Mouse (Mus musculus): ENCODE measurements at regions not wholly inside any gene's neighbourhood (a gene's known extent, or its start where the extent isn't known, plus 50 kb on each side); places are given as distances from the start of the nearest gene placed in this dataset.

DNA sequence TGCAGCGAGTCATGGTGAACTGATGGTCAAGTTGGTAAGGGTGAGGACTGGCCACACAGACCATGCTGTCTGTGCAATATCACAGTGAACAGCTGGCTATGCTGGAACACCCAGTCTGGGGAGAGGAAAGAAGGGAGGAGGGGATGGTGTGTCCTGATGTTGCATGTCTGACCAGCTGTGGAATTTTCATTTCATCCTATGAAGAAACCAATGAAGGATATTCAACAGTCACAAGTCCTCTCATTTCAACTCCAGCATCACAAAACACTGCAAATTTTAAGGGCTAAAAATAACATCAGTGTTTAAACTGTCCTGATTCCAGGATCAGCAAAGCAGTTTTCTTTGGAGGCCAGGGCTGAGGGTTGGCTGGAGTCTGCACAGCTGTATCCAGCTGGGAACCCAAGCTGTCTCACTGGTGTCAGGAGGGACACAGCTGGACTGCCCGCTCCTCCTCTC lies 503.7 kb upstream of the Nox3 start:
- no peak for DNase-seq

DNA sequence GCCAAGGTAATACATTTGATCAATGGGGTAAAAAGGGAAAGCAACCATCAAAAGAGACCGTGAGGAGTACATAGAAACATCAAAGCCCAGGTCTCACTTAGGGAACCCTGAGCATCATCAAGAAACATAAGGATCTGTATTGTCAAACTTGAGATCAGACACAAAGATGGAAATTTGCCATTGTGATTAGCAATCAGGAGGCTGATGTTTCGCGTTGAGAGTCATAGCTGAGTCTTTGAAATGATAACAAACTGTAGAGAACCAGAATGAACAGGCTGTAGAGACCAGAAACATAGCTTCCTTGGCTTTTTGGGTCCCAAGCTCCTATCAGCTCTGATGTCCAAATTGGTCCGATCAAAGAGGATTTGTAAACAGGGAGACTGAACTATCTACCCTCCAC lies 505.2 kb upstream of the Nox3 start:
- no peak for DNase-seq

DNA sequence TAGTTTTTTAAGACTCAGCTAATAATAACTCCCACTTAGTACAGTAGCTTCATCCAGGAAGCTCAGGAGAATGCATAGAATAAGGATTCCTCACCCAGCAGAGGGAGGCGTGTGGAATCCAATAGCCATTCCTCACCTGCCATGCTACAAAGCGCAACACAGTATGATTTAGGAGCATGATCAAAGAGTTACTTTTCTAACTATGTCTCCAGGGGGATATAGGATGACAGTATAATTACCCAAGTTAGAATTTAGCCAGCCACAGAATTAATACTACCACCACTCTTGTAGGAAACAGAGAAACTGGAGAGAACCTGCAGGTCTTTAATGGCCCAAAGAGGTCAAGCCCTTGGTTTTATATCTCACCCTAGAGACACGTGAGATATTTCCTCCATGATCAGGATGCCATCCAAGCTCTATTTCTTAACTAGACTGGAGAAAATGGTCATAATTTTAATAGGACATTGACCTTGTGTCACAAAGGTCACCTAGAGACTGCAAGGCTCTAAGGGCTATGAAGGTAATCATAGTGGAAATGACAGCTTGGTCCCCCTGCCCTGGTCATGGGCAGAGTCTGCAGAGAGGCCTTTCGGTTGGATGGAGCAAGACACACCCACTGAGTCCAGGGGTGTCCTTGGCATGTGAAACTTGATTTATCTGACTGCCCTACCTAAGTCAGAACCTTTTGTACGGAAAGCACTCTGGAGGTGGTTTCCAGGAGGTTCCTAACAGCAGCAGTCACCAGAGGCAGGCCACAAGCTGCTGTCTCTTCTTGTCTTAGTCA lies 512.3 kb upstream of the Nox3 start:
- DNase-seq = no peak

GRCm38 (mm10) chr17:4209650-4210049 lies 513.6 kb upstream of the Nox3 start:
- peak; percentile 24 to 28 for DNase-seq

DNA sequence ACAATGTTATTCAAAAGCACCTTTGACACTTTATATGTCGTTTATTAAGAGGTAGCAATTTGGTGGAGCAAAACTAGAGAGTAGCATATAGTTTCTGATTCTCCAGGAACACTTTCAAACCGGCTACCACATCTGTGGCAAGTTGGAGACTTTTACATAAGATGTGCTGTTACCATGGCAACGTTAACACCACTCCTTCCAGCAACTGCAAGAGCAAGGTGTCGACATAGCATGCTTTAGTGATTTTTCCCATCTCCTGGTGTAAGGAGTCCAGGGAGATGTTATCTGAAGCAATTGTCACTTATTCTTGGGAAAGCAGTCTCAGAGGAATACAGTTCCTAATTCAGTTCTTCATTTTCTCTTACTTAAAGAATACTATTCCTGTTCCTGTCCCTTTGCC lies 516.5 kb upstream of the Nox3 start:
- DNase-seq = no peak

DNA sequence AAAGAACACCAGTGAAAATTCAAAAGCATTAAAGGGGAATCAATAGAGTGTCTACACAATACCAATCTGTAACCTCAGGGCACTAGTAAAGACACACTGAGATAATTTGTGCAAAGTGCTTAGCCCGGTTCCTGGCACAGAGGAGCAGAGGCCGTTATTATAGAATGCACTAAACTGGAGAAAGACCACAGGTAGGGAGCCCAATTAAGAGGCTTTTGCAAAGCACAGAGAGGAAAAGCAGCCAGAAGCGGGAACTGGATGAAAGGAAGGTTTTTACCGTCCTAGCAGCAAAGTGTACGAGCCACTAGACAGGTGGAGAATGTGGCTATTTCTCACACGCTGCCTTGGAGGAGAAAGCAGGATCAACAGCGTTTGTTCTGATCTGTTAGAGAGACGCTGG lies 518.9 kb upstream of the Nox3 start:
- no peak for DNase-seq

DNA sequence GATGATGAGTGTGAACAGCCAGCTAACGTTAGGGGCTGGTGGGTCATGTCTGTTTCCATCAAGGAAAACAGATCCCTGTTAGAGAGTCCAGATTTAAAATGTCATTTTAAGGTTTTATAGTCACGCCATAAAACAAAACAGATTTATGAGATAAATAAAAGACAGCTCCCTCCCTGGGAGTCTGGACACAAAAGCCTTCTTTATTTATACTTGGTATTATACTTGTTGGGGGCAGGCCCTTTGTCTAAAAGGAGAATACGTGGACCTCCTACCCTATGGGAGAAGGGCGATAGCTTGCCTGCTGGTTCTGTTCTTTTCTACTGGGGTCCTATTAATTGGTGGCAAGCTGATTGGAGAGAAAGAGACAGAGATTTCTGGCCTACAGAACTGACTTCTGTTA lies 520.1 kb upstream of the Nox3 start:
- DNase-seq = no peak

DNA sequence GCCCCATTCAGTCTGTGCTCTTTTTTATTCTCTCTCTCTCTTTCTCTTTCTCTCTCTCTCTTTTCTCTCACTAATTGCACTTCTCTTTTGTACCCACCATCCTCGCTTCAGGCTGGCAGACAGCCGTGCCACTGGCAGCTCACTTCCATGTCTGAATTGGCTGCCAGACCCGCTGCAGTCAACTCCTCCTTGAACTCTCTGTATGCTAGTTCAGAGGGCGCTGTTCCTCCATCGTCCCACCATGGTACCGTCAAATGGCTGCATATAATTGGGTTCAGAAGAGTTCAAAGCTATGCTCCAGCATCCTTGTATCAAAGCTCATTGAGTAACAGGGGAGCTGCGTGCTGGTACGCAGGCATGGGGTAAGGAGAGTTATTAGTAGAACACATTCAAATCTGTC lies 520.7 kb upstream of the Nox3 start:
- DNase-seq = peak; percentile 29 to 49

- peak; percentile 30 to 67 for DNase-seq
These were observed 524.8 kb upstream of the Nox3 start for GRCm38 (mm10) chr17:4220661-4221360.

DNA sequence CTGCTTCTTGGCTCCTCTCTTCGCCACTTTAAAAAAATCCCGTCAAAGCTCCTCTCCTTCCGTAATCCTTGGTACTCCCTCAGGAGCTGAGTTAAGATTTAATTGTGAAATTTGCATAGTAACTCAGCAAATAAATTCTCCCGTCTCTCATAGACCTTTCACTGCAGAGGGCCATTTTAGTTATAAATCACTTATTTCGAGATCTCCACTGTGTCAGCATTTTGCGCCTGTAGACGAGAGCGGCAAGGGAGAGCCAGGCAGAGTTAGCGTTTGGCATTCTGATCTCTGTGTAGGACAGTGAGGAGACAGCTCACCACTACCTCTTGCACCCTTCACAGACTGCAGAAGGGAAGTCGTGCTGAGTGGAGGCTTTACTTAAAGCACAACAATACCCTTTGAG lies 531.8 kb upstream of the Nox3 start:
- no peak for DNase-seq

DNA sequence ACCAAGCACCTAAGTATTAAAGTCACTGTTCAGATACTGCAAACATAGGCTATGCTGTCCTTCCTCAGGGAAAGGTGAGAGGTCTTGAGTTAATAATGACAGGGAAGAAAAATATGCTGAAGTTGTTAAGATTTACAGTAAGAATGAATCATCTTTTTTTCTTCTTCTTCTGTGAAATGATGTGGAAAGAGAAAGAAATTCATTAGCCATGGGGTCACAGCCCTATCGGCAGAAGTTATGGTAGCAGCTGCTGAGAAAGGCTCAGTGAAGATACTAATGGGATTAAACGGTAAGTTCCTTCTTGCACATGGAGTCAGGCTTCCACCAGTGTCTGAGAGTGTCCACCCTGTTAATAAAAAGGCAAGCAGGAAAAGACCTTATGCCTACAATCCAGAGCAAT lies 533.9 kb upstream of the Nox3 start:
- no peak for DNase-seq

DNA sequence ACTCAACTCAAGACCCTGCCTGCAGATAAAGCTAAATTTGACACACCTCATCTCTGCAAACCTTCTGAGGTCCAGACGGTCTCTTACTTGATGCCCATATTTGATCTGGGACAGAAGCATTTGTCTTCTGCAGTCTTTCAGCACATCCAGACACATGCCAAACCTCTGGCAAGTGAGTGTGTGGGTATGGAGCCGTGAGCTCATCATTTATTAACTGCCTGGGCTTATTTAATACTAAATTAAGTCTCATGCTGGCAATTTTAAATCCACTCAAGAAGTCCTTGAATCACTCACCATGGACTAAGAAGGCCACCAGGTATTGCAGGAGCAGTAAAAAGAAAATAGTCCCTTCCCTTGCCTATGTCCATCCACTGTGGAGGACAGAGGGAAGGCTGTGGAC lies 554.4 kb upstream of the Nox3 start:
- no peak for DNase-seq

GRCm38 (mm10) chr17:4265471-4265870 lies 569.4 kb upstream of the Nox3 start:
- DNase-seq = no peak

GRCm38 (mm10) chr17:4265946-4266345 lies 569.9 kb upstream of the Nox3 start:
- DNase-seq = no peak

- DNase-seq = no peak
These were observed 570.4 kb upstream of the Nox3 start for GRCm38 (mm10) chr17:4266487-4266886.

DNA sequence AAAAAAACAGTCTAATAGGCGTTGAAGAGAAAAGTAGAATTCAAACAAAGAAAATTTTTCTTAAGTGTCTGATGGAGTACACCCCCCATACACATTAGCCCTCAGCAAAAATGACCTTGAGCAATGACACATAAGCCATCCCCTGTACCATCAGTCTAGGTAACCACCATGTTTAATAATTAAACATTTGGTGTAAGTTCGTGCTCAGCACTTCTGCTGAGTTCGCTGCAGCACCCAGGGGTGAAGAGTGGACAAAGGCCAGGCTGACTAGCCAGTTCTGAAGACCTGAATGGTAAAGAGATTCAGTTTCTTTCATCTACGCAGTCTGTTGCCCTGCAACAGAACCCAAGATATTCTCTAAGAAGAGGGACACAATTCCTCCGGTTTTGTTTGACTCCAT lies 572.3 kb upstream of the Nox3 start:
- DNase-seq = no peak

GRCm38 (mm10) chr17:4272456-4272855 lies 576.4 kb upstream of the Nox3 start:
- DNase-seq = no peak

GRCm38 (mm10) chr17:4276722-4277121 lies 580.7 kb upstream of the Nox3 start:
- no peak for DNase-seq

- peak; percentile 24 to 27 for DNase-seq
These were observed 582.3 kb upstream of the Nox3 start for GRCm38 (mm10) chr17:4278239-4278827.

DNA sequence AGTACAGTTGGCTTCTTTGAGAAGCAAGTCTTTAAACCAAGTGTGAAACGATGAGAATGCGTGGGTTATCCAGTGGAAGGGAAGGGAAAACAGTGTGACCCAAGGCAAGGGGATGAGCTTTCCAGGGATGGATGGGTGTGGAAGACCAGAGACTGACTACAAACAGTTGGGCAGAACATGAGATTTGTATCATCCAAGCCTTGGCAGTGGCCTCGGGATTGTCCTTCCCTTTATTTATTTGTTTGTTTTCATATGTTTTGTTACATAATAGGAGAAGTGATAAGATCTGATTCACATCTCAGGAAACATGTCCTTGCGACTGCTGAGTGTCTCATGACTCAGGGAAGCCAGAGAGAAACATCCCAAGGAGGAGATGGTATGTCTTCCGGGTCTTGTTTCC lies 585.4 kb upstream of the Nox3 start:
- DNase-seq = no peak

GRCm38 (mm10) chr17:4291418-4291817 lies 595.4 kb upstream of the Nox3 start:
- no peak for DNase-seq

DNA sequence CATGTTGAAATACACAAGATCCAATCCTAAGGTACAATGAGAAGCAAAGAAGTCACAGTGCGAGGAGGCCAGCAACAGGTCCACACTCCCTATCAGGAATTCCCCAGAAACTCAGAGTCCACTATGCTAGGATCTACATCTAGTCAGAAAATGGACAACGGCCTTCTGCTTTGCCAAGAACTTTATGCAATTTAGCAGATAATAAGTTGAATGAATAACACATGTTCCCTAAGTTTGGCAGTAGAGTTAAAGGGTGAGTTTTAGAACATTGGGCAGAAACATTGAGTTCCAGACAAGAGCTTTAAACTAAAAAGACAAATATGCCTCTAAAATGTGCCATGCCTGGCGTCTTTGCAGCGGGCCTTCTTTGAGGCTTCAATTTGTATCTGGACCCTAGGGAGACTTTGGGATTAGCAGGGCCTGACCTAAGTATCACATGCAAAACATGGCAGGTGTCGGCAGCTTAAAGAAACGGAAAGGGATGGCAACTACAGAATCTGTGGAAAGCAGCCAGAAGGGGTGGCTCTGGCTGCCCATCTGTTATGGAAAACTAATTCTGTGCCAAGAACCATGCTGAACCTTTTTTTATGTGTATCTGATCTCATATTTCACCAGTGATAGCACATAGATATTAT lies 600.6 kb upstream of the Nox3 start:
- DNase-seq = peak; percentile 68 to 75

- peak; percentile 64 to 68 for DNase-seq
These were observed 601.1 kb upstream of the Nox3 start for GRCm38 (mm10) chr17:4297156-4297535.

Measured in cerebellum, postnatal 14 days (tissue).